Mouse (Mus musculus): ENCODE data around the gene Ubac2.
"Not testable (repeated sequence)": the region's sequence is repeated elsewhere in the genome, so short reads cannot be mapped to it uniquely, and the experiment has no call there.

Ubac2 gene

DNA sequence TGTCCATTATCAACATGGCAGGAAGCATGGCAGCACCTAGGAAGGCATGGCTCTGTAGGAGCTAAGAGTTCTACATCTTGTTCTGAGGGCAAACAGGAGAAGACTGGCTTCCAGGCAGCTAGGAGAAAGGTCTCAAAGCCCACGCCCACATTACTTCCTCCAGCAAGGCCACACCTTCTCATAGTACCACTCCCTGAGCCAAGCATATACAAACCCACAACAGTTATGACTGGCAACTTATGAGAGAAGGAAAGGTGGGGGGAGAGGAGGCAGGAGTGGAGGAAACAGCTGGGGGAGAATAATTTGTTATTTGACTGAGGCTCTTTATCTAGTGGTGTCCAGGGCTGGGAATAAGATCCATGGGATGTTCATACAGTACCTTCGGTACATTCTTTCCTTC is 157.4 kb downstream of the Ubac2 start:
- DNase-seq (ENCODE audit: extremely low read depth, low read depth, low spot score) = no peak

- no peak for DNase-seq (ENCODE audit: extremely low read depth, low read depth, low spot score)
These were observed 160.6 kb downstream of the Ubac2 start for GRCm38 (mm10) chr14:122038874-122039647.

DNA sequence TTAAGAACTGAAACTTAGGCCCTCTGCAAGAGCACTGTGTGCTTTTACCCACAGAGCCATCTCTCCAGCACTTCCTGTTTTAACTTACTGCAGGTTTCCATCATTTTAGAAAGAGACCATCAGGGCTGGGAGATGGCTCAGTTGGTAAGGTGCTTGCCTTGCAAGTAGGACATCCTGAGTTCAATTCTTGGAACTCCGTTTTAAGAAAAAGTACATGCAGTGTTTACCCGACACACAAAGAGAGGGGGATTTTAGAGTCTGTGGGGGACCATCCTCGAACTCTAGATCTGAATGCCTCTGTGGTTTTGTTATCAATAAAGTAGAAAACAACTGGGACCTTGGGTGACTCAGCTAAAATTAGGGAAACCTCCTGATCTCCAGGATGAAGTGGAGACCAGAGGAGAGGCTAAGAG is 163.0 kb downstream of the Ubac2 start:
- DNase-seq (ENCODE audit: extremely low read depth, low read depth, low spot score) = no peak

DNA sequence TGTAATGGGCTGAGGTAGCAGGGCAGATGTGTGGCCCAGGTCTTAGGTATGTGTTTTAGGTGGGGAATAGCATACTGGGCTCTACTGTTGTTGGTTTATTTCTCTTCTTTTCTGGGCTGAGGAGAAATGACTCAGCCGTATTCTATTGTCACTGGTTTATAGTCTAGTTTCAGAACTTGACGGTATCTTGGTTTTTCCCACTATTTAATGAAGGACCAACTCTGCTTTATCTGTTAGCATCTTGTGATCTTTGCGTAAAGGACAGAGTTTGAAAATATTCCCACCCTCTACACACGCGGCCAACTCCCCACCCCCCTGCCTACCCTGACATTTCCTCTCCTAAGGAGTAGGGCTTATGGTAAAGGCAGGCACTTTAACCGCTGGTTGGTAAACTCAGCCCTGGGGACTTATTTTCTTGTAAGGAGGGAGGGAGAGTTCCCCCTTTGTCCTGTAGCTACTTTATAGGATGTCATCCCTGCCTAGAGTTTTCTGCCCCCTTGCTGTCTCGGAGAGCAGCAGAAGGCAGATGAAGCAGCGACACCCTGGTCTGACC is 163.8 kb downstream of the Ubac2 start:
- DNase-seq (ENCODE audit: extremely low read depth, low read depth, low spot score) = no peak

- DNase-seq (ENCODE audit: extremely low read depth, low read depth, low spot score) = no peak
These were observed 169.4 kb downstream of the Ubac2 start for GRCm38 (mm10) chr14:122047784-122048183.

GRCm38 (mm10) chr14:122048816-122049215 is 170.4 kb downstream of the Ubac2 start:
- DNase-seq (ENCODE audit: extremely low read depth, low read depth, low spot score) = no peak

DNA sequence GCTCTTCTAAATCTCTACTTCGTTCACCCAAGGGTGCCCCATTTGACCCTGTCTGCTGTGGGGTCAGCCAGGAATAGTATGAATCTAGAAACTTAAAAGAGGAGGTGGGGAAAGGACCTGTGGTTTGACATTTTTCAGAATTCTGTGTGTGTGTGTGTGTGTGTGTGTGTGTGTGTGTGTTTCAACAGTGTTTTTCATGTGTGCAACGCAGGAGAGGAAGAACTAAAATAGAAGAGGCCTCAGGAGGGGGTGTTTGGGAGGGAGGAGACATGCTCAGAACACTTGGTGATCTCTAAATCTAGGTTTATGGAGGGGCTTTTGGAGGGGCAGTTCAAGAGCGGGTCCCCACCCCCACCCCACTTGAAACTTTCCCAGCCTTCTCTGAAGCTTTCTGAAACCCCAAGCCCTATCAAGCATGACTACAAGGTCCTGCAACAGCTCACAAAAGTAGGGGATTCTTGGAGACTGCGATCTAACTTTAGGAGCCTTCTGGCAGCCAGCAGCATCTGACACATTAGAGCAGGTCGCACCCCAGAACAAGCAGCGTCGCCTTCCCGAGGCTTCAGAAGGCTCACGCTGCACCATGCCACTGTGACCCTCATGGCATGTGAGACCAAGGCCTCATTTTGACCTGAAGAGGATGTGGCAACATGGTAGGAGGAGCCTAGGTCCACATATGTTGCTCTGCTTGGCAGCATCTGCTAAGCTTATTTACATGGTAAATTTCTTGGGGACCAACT is 174.6 kb downstream of the Ubac2 start:
- DNase-seq (ENCODE audit: extremely low read depth, low read depth, low spot score) = no peak

- no peak for DNase-seq (ENCODE audit: extremely low read depth, low read depth, low spot score)
These were observed 178.5 kb downstream of the Ubac2 start for GRCm38 (mm10) chr14:122056871-122057270.

DNA sequence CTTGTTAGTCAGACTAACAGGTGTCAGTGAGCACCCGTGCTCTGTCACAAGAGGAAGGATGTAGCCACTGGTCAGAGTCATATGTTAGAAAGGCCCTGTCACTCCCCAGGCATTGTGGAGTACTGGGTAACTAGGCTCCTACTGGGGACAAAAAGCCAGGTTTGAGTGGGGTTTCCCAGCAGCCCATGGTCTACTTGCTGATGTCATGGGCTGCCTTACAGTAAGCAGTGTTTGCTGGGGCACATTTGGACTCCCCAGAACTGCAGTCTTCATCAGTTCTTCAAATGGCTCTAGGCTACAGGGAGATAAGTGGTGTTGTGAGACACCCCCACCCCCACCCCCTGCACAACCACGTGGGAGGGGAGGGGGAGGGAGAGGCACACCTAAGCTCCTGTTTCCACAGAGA is 179.5 kb downstream of the Ubac2 start:
- no peak for DNase-seq (ENCODE audit: extremely low read depth, low read depth, low spot score)

GRCm38 (mm10) chr14:122060642-122061041 is 182.2 kb downstream of the Ubac2 start:
- peak; percentile 10 for DNase-seq (ENCODE audit: extremely low read depth, low read depth, low spot score)

- DNase-seq (ENCODE audit: extremely low read depth, low read depth, low spot score) = no peak
These were observed 183.0 kb downstream of the Ubac2 start for GRCm38 (mm10) chr14:122061376-122061775.

- DNase-seq (ENCODE audit: extremely low read depth, low read depth, low spot score) = no peak
These were observed 184.1 kb downstream of the Ubac2 start for GRCm38 (mm10) chr14:122062411-122063090.

GRCm38 (mm10) chr14:122063599-122063998 is 185.2 kb downstream of the Ubac2 start:
- DNase-seq (ENCODE audit: extremely low read depth, low read depth, low spot score) = no peak

DNA sequence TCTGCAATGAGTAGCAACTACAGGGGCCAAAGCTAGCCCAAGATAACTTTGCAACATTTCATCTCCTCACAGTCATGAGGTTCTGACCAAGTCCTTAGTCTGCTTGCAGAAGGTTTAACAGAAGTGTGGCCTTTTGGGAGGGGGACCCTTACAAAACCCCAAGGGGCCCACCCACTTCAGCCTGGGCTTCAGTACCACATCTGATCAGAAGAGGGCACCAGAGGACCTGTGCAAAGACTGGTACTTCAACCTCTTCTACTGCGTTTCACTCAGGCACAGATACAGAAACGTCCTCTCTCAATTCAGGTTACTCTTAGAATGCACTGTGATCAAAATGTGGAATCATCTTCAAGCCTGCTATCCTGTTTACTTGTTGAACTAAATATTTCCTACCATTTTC is 186.1 kb downstream of the Ubac2 start:
- no peak for DNase-seq (ENCODE audit: extremely low read depth, low read depth, low spot score)

GRCm38 (mm10) chr14:122066243-122066642 is 187.8 kb downstream of the Ubac2 start:
- no peak for DNase-seq (ENCODE audit: extremely low read depth, low read depth, low spot score)

GRCm38 (mm10) chr14:122068036-122068435 is 189.6 kb downstream of the Ubac2 start:
- not testable (repeated sequence) for DNase-seq (ENCODE audit: extremely low read depth, low read depth, low spot score)

- no peak for DNase-seq (ENCODE audit: extremely low read depth, low read depth, low spot score)
These were observed 190.6 kb downstream of the Ubac2 start for GRCm38 (mm10) chr14:122068801-122069695.

DNA sequence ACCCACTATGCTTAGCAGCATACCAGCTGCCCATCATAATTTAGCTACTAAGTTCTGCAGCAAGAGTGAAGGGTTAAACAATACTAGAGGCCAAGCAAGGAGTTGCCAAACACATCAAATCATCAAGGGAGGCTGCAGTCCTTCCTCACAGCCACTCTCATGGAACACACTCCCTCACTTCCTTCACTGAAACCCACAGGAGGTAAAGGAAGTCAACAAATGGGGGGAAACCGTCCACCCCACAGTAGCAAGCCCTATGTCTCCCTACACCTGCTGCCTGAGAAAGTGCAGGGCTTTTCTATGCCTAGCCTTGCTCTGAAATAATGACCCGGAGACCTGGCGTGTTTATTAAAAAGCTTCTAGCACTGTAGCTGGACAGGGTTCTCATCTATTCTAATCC is 191.5 kb downstream of the Ubac2 start:
- DNase-seq (ENCODE audit: extremely low read depth, low read depth, low spot score) = no peak

Measured in fat pad, adult 2 months (tissue).